Mouse (Mus musculus) cerebellum, adult 8-10 months (tissue): ENCODE data around the gene Gcc1.

Source experiments
- DNase-seq: peaks from one replicate; pipeline ENCODE4 v3.0.0; 2022

The Gcc1 gene

DNA sequence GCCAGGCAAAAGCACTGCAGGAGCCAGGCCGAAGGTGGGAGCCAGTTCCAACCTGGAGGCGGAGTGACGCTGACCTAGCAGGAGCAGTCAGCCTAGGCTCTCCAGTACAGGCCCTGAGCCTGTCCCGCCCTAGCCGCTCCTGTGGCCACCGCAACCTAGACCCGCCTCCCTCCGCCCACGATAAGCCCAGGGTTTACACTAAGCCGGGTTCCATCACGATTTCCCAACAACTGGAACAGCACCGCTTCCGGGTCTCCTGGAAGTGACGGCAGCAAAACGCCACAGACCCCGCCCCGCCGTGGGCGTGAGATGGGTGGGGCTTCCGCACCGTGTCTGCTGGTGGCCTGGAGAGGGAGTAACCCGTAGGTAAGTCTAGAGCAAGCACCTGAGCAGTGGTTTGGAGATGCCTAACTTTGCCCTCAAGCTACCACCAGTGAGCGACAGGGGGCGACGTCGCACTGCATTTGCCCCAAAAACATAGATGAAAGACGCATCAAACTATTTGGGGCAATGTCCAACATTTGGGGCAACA is 6.7 kb downstream of the Gcc1 start:
- peak; percentile 90 for DNase-seq

DNA sequence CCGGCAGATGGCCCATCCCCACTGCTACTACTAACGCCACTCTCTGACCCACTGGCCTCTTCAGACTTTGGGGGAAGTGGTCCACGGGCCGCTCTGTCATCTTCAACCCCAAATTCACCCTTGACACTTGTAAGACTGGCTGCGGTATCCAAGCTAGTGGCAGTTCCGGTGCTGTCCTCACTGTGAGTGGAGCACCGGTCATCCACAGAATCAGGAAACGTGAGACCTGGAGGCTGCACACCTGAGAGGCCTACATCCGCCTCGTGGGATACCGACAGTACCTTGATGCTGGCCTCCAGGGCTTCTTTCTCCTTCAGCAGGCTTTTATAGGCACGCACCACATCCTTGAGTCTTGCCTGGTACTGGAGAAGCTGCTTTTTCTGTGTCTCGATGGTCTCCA is 7.3 kb downstream of the Gcc1 start:
- DNase-seq = peak; percentile 33

DNA sequence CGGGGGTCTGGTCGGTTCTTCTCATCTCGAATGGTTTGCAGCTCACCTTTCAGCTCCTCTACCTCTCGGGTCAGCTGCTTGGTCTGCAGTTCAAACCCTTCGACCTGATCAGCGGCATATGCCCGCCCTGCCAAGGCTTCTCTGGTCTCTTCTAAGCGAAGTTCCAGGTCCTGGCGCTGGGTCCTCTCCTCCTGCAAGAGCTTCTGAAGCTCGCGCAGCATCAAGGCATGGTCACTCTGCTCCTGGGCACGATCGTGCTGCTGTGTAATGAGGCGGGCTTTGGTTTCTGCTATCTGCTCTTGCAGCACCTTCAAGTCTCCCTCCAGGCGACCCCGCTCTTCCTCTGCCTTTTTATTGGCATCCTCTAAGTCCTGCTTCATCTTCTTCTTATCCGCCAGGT is 7.8 kb downstream of the Gcc1 start:
- DNase-seq = no peak

DNA sequence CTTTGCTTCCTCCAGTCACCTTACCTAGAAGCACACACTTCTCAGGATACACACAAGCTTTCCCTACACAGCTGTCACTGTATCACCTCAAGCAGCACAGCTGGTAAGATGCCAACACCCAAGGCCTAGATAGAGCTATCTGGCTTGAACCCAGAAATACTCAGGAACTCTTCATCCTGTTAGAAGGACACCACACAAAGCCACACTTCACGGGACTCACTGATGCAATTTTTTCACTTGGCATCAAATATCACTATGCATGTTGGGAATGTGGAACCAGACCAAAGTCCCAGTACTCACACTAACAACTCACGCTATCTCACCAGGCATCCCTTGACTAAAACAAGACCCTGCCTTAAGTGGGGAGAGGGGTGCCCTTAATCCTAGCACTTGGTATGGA is 8.5 kb downstream of the Gcc1 start:
- DNase-seq = no peak

DNA sequence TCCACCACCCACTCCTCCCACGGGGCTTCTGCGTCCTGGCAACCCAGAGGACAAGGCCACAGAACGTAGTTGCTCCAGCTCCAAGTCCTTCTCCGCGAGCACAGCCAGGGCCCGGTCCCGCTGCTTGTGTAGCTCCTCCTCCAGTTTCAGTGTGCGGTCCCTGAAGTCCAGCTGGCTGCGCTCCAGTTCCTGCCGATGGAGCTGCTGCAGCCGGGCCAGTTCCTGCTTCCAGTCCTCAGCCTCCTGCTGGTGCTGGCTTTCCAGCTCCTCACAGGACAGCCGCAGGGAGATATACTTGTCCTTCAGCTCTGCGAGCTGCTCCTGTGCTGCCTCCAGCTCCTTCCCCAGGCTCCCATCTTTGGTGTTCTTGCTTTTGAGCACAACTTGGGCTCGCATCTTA is 9.7 kb downstream of the Gcc1 start:
- DNase-seq = peak; percentile 83

DNA sequence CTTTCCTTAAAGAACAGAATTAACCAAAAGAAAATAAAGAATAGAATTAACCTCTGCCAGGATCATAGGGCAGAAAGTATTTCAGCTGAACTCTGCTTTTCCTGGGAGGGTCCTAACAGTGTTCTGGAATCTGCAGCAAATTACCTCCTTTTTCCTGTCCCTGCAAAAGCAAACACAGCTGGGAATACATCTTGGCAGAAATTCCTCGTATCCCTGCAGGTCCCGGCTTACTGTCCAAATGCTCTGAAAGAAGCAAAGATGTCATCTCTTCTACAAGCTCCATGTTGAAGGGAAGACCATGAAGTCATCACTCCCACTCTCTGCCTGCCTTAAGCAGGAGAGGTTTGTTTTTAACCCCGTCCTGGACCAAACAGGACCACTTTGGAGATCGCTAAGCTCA is 11.2 kb downstream of the Gcc1 start:
- DNase-seq = no peak

DNA sequence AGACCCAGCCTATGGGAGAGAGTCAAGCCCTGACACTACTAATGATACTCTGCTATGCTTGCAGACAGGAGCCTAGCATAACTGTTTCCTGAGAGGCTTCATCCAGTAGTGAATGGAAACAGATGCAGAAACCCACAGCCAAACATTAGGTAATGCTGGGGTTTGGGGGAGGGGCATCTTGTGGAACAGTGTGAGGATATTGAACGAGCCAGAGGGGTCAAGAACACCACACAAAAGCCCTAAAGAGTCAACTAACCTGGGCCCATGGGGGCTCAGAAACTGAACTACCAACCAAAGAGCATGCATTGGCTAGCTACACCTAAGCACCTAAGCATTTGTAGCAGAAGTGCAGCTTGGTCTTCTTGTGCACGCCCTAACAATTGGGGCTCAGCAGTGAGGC is 17.0 kb downstream of the Gcc1 start:
- DNase-seq = no peak

DNA sequence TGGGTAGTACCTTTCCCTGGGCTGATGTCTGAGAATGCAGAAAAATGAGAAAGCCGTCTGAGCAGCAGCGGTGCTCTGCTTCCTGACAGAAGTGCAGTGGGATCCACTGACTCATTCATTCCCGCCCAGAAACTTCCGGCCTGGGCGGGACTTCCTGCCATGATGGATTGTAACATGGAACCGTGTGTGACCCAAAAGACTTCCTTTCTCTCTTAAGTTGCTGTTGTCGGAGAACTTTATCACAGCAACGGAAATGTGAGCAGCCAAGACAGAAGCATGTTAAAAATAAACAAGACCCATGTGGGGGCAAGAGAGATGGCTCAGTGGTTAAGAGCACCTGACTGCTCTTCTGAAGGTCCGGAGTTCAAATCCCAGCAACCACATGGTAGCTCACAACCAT is 18.1 kb downstream of the Gcc1 start:
- DNase-seq = no peak

DNA sequence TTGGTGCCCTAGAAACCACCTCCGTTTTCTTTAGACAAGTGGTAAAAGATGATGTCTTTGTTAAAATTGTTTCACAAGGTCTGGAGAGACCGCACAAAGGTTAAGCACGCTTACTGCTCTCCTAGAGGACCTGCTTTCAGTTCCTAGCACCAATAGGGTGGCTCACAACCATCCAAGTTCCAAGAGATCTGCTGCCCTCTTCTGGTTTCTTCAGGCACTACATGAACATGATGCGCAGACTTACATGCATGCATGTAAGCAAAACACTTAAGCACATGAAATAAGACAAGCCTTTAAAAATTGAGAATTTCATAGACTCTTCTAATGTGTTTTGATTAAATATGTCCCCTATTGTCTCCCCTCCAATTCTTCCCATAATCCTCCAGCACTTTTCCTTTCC is 28.4 kb downstream of the Gcc1 start:
- DNase-seq = no peak

DNA sequence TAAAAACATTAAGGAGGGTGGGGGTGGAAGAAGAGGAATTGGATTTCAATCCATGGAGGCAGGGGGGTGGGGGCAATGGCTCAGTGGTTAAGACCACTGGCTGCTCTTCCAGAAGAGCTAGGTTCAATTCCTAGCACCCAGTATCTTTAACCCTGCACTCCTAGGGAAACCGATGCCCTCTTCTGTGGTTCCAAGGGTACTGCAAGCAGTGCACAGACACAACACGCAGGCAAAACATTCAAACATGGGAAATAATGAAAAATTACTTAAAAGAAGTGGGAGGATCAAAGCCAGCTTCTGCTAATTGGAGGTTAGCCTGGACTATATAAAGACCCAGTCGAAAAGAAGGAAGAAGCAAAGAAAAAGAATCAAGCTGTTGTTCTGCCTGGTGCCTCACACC is 29.5 kb downstream of the Gcc1 start:
- DNase-seq = no peak

DNA sequence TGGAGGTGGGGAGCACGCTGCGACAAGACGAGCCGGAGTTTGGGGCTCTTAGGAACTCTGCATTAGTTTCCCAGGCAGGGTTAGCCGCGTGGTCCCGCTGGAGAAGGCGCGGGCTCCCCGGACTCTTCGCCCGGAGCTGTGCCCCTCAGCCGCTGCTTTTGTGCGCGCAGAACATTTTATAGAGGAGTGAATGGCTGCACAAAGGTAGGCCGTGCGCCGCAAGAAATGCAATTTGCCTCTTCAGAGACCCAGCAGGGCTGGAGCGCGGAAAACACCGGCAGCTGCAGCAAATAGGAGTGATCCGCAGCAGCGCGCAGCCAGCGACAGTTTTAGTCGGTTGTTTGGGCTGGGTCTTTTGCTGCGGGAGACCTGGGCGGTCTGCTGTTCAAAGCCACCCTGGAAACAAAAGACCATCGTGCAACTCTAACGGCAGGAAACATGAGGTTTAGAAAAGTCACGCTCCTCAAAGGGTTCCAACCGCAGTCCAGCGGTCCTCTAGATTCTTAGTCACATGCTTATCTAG is 30.4 kb downstream of the Gcc1 start, which contains the start of gene Zfp800:
Zfp800 (minus strand) TSS at position 325 of the 523 bp plus-strand sequence.
- DNase-seq = peak; percentile 12

DNA sequence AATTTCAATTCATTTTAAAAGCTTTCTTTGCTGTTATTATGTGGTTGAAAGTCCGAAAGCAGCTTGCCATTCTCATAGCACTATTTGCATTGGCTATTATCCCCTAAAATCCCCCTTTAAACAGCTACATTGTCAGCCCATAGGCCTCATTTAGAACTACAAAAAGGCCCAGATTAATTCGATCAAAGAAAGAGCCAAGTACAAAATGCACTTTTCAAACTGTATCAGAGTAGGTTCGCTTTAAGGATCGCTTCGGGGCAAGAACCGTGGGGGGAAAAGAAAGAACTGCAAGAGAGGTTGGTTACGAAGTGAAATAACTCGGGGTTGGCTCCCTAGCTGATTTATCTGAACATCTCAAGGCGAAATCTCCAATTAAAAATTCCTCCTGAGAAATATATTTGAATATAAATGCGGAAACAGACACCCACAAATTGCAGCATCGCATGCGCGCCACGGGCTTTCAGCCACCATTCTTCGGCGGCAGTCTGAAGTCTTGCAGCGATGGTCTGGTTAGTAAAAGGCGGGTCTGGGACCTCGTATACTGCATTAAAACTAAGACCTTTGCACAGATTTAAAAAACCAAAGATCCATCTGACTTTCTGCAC is 31.2 kb downstream of the Gcc1 start:
- DNase-seq = peak; percentile 15

DNA sequence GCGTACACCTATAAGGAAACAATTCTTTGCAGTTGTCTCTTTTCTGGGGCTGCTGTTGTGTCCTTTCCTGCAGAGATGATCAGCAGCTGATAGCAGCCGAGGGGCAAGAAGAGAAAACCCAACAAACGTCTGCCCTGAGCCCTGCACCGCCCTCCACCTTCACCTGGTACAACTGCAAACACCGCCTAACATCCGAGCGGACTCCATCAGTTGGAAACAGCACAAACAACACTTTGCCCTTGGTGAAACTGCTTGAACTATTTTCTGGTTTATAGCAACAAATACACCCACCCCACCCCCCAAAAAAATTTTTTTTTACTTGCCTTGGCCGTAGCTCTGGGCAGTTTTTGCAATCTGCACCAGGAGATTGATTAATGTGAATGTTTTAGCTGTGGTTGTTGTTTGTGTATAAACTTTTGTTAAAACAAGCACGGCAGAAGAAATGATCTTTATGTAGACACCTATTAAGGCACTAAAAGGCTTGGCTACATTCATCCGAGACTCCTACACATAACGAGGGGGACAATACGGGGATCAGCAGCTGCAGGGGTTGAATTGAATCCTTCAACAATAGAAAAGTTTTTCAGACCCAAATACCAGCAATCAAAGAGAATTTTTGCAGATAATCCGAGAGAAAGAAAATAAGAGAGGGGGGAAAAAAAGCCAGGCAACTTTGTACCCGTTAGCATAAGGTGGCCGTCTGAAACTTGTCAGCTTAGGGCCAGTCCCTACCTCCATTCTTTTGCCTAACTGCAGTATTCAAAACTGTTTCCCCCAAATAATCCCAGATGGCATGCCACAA is 31.9 kb downstream of the Gcc1 start:
- DNase-seq = no peak

DNA sequence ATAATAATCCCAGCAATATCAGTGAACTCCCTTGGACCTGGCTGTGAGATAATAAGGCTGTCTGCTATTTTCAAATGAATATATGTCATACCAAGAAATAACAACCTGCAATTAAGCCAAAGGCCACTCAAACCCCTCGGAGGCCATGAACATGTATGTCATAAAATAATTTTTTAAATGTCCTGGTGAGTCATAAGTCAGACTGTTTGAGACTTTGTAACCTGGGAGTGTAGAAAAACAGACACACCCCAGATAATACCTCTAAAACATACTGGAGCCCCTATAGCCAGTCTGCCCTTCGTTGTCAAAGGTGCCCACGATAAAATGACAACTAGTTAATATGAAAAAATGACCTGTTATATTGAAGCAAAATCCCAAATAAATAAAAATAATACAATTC is 39.2 kb downstream of the Gcc1 start:
- no peak for DNase-seq

DNA sequence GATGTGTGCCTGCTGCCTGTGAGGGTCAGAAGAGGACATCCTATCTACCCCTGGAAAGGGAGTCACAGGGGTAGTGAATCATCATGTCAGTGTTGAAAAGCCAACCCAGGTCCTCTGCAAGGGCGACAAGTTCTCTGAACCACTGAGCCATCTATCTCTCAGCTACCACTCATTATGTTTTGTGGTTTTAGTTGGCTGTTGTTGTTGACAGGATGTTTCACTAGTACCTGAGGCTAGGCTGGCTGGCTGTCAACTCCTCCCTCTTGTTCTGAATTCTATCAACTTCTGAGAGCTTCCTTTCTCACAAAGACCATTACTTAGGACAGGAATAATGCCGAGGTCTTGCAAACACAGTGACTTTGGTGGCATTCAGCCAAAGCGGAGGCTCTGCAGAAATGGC is 43.0 kb downstream of the Gcc1 start:
- no peak for DNase-seq

DNA sequence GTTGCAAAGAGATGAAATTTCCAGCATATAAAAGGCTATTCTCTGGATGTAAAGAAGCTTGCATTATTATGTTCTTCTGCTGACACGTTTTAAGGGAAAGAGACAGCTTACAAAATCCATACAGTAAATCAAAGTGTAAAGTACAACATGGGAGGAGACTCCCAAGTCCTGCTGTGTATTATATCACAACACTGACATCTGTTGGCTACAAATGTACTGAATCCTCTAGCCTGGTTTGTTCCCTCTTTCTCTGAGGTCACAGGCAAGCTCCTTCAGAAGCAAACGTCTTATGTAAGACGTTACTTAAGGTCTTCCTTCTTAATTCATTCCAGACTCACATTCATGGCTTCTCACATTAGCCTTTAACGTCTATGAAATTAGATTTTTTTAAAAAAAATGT is 46.2 kb downstream of the Gcc1 start:
- DNase-seq = no peak

DNA sequence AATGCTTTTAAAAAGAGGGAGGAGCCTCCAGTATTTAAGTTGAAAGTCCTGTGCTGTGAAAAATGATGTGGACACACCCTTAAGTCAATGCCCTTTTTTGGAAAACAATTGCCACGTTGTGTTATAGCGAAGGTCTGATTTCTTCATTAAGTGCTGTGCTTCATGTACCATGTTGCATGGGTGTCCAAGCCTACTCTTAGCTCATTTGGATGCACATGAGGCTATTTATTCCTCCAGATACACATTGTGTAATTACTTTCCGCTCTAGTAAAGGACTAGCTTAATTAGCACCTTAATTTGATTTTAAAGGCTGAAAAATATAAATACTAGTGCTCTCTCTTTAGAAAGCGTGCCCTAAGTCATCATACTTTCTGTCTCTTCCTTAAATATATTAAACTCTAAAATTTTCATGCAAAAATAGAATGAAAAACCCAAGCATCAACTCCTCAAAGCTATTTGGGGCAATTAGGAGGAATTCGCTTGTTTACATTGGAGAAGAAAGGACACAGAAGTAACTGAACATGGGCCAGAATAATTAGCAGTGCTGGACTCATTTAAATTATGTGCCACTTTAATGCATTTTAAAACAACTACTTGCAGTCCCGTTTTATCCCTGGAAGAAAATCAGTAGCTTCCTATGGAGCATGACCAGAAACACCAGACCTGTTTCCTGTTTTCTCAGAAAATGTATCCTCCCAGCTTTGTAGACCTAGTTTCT is 58.1 kb downstream of the Gcc1 start:
- no peak for DNase-seq

DNA sequence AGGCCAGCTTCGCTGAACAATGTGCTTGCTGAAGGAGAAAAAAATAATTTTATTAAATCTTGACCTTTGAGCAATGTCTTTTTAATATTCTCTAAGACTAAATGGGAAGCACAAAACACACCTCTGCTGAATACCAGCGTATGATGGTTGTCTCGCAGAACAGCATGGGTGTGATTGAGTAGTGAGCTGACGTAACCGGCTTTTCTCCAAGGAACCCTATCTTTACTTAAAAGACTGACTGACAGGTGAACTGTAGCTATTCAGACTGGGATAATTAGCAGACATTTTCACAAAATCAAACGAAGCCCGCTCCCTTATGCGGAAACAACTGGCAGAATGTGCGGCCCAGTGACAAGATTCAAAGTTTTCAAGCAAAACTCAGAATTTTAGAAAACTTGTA is 60.6 kb downstream of the Gcc1 start:
- no peak for DNase-seq
